Mouse (Mus musculus) MEL (cell line): Measurements from ENCODE around the gene Znhit1.

Experiments
- CTCF ChIP-seq, 3 experiments: IDR thresholded peaks in 2 of 3; conservative IDR thresholded peaks in 1 of 3; 2 replicates each; pipeline ENCODE4 v1.5.1; 2011 to 2012; ENCODE audit warnings: low read length in 3 of 3, low read depth in 2 of 3, mild to moderate bottlenecking in 2 of 3, improper control_type of control experiment in 1 of 3, inconsistent platforms in 1 of 3, mixed read lengths in 1 of 3, moderate library complexity in 1 of 3; ENCODE audit not compliant: control insufficient read depth in 1 of 3, insufficient read depth in 1 of 3, poor library complexity in 1 of 3, severe bottlenecking in 1 of 3
- E2F4 ChIP-seq: IDR thresholded peaks from 2 replicates; pipeline ENCODE4 v1.6.1; 2011; ENCODE audit warnings: low read depth, low read length, improper control_type of control experiment, borderline replicate concordance
- EP300 ChIP-seq, 2 experiments: IDR thresholded peaks; 2 replicates each; pipeline ENCODE4 v1.6.1; 2011; ENCODE audit warnings: improper control_type of control experiment in 2 of 2, low read length in 2 of 2, low read depth in 1 of 2, mild to moderate bottlenecking in 1 of 2
- GATA1 ChIP-seq: IDR thresholded peaks from 2 replicates; pipeline ENCODE4 v1.6.1; 2011; ENCODE audit warnings: low read depth, low read length, improper control_type of control experiment
- HCFC1 ChIP-seq: IDR thresholded peaks from 2 replicates; pipeline ENCODE4 v1.6.1; 2012; ENCODE audit warnings: low read depth, mild to moderate bottlenecking, inconsistent platforms, low read length, improper control_type of control experiment, moderate library complexity
- MAFK ChIP-seq: IDR thresholded peaks from 2 replicates; pipeline ENCODE4 v1.6.1; 2011; ENCODE audit warnings: low read depth, mild to moderate bottlenecking, low read length, improper control_type of control experiment, borderline replicate concordance
- MYC ChIP-seq: IDR thresholded peaks from 2 replicates; pipeline ENCODE4 v1.6.1; 2011; ENCODE audit warnings: low read depth, mild to moderate bottlenecking, low read length, improper control_type of control experiment, moderate library complexity
- NELFE ChIP-seq: IDR thresholded peaks from 2 replicates; pipeline ENCODE4 v1.6.1; 2011; ENCODE audit warnings: low read depth, low read length, improper control_type of control experiment
- POLR2A ChIP-seq, 2 experiments: IDR thresholded peaks; 2 replicates each; pipeline ENCODE4 v1.6.1; 2011 to 2012; ENCODE audit warnings: low read length in 2 of 2, mild to moderate bottlenecking in 2 of 2, control low read depth in 1 of 2, improper control_type of control experiment in 1 of 2, low read depth in 1 of 2, moderate library complexity in 1 of 2; ENCODE audit not compliant: control insufficient read depth in 1 of 2, insufficient read depth in 1 of 2, poor library complexity in 1 of 2
- RAD21 ChIP-seq: IDR thresholded peaks from 2 replicates; pipeline ENCODE4 v1.6.1; 2011; ENCODE audit warnings: mild to moderate bottlenecking, low read depth, low read length, improper control_type of control experiment
- ZC3H11A ChIP-seq: IDR thresholded peaks from 2 replicates; pipeline ENCODE4 v1.6.1; 2012; ENCODE audit warnings: low read depth, mild to moderate bottlenecking, inconsistent platforms, low read length, improper control_type of control experiment
- ZNF384 ChIP-seq: IDR thresholded peaks from 2 replicates; pipeline ENCODE4 v1.6.1; 2012; ENCODE audit warnings: low read depth, mild to moderate bottlenecking, inconsistent platforms, low read length, improper control_type of control experiment

- TF ChIP-seq CTCF (IDR thresholded peaks at IDR 0.05 in 2 of 3, conservative IDR thresholded peaks at IDR 0.05 in 1 of 3; ENCODE audit: control insufficient read depth in 1 of 3, insufficient read depth in 1 of 3, low read depth in 2 of 3, low read length in 3 of 3, poor library complexity in 1 of 3, severe bottlenecking in 1 of 3) (no peak), POLR2A (IDR thresholded peaks at IDR 0.05; ENCODE audit: control insufficient read depth in 1 of 2, insufficient read depth in 1 of 2, low read depth in 1 of 2, low read length in 2 of 2, poor library complexity in 1 of 2) (no peak), HCFC1 (no peak), E2F4 (no peak), NELFE (no peak), EP300 (IDR thresholded peaks at IDR 0.05; ENCODE audit: low read depth in 1 of 2, low read length in 2 of 2) (no peak), GATA1 (no peak), RAD21 (no peak), MAFK (no peak), ZNF384 (no peak), MYC (no peak), ZC3H11A (no peak)
These were observed 50.2 kb downstream of the Znhit1 start for GRCm38 (mm10) chr5:136937621-136938020.
